Mouse (Mus musculus) gastrocnemius, postnatal 25 days (tissue): Measurements from ENCODE around the gene Flvcr2. TPM values are rescaled to one million over a fixed set of nuclear protein-coding genes. Genes with fewer than 3 reads are reported as not detected.
"Not testable (repeated sequence)": the region's sequence is repeated elsewhere in the genome, so short reads cannot be mapped to it uniquely, and the experiment has no call there.

Experiments used
- DNase-seq: peaks from one replicate; pipeline ENCODE4 v3.0.0; 2022
- long read RNA-seq, 2 experiments: library from polyadenylated mRNA; stranded (forward); transcript quantifications; one replicate each; pipeline ENCODE4 v2.0.0; 2021
- total RNA-seq, 2 experiments: library from RNA; stranded (reverse); gene quantifications; 1 replicate in 1 of 2; 2 replicates in 1 of 2; pipeline ENCODE4 v1.2.3; 2021

The Flvcr2 gene
- total RNA-seq, result under 1 TPM; 0.74 to 0.86 TPM
- long read RNA-seq, experiment 1, result 0 reads
- long read RNA-seq, experiment 2, partial matches to known transcripts, result 0 of 2 reads
- long read RNA-seq, experiment 2, other reads (novel, unspliced or antisense), result 0 of 2 reads

DNA sequence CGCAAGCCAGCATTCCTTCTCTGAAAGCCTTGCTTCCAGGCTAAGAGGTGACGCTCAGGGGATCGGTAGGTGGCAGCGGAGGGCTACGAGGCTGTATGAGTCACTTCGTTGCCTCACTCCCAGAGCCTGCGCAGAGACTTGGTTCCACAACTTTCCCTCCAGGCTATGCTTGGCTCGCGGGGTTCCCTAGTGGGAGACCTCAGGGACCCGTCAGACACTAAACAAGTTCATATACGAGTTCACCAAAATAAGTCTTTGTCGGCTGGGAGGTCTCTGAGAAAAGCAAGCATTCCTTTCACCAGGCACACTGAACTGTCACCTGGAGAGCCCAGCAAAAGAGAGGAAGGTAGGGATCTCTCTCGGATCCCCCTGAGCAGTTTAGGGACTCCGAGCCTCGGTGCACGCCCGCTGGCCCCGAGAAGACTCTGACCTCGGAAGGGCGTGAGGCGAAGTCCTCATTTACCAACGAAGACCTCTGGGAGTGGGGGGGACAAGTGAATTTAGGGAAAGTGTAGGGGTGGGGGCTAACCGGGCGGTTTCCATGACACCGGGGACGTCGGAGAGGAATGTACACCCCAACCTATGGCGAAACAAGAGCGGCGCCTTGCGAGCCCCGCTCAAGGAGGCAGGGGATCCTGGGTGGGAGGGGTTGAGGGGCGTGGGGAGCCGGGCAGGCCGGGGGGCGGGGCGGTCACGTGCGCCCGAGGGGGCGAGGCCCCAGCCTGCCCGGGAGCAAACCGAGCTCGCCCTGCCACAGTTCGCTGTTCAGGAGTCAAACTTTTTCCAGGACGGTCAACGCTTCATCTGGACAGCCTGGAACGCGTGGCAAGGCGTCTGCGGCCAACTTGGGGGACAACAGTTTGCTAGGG, at the start of gene Flvcr2:
Gene Flvcr2, plus strand, starts transcription at position 713 of the 869 bp plus-strand sequence.
- DNase-seq, result peak; percentile 70

DNA sequence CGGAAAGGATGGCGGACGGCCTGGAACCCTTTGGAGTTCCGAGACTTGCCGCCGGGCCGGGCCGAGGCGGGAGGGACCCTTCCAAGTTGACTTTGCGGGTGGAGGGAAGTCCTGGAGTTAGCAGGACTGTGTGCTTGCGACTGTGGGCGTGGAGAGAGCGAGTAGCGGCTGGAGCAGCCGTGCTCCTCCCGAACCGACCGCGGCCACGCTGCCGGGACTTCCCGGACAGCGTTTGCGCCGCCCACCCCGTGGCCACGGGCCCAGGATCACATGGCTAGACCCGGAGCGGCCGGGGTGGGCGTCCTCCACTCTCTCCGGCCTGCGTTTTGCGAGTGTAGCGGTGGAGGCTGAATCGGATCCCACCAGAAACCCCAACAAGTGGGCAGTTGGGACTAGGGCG, 48.2 kb upstream of the Flvcr2 start:
- DNase-seq, result not testable (repeated sequence)

DNA sequence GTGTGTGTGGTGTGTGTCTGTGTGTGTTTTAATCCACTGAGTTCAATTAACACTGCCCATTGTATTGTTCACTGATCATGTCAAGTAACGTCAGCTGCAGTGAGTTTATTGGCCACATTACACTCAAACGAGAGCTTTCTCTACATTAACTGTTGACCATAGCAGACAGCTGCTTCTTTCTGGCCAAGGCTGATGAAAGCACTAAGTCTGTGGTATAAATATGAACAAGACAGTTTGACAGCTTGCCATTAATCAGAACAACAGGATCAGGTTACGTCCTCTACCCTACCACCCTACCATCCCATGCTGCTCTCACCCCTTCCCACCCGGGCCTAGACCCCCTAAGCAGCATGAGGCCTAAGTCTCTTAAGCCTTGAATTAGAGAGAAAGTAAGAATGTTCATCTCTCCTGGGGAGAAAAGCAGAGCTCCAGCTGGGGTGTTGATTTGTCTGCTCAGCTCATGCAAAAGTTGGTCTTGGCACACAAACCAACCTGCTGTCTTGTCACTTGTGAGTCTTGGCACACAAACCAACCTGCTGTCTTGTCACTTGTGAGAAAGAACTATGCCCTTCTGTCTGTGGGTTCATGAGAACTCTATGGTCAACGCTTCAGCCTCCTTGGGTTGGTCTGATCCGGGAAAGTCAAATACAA, 46.0 kb upstream of the Flvcr2 start:
- no peak for DNase-seq

DNA sequence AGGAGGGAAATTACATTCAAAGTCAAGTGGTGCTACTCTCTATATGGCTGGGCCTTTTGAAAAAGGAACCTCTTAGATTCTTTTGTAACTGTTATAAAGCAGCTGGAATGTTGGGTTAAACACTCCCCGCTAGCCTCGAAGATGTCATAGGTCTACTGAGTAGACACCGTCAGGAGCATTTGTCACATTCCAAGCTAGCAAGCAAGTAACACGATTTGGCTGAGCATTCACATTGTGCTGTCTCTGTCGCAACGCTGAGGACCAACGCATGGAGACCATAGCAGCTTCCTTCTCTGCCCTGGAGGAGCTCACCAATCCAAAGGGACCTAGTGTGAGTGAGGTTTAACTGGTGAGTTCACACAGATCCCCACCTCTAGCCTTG, 45.5 kb upstream of the Flvcr2 start:
- DNase-seq, result no peak

DNA sequence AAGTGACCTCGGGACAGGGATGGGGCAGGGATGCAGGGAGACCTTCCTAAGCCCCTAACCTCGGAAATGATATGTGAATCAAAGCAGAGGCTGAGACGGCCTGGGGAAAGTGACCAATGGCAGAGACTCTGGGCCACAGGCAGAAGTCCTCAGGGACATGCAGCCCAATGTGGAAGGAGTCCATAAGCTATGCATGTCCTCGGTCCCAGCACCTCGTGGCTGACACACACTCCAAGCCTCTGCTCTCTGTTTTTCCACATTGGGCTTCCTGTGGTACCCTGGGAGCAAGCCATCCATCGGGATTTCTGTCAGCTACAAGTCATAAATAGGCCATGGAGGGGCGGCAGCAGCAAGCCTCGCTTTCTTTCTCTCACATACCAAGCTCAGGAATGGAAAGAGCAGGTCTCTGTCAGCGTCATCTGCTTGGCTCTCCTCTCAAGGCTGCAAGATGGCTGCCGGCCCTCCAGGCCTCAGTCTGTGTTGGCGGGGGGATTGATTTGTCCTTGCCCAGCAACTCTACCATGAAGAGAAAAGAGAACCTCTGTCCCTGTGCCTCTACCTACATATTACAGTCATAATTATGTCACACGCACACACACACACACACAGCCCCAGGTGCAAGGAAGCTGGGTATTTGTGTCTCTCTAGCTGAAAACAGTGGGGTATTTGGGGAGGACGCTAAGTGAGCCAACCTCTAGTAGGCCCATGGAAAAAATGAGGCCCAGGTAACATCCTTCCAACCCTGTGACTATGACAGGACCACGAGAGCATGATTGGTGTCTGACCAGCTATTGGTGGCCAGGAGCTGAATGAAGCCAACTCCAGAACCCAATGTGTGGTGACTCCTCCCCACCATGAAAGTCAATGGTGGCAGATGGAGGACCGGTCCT, 43.9 kb upstream of the Flvcr2 start:
- DNase-seq, result no peak

DNA sequence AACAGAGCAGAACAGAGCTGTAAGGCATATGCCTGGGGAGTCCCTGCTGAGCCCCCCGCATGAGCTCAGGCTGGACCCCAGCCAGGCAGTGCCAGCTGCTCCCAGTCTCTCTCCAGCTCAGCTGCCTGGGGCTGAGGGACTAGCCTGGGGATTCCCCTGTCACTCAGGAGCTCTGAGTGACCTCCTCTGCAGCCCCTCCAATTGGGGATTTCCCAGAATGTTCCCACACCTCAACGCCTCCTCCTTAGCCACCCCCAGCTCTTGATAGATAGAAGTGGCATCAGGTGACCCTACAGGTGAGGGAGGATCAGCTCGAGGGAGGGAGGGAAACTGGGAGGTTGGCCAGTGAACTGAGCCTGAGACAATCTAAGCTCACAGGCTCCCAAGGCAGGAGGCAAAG, 42.8 kb upstream of the Flvcr2 start:
- DNase-seq, result no peak

DNA sequence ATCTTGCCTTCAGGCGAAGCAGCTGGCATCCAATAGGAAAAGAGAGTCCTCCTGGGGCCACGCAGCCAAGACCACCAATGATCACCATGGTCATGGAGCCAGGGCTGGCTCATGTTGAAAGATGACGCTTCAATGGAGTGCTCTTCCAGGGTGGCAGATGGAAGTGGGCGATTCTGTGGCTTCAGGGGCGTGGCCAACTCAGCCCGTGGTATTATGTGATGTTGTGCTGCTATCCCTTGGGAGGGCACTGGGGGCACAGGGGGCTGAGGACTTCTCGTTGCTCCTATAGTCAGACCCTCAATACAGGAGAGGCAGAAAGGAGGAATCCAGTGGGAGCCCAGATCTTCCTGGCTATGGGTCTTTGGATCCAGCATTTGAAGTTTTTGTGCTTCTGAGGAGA, 41.8 kb upstream of the Flvcr2 start:
- no peak for DNase-seq

DNA sequence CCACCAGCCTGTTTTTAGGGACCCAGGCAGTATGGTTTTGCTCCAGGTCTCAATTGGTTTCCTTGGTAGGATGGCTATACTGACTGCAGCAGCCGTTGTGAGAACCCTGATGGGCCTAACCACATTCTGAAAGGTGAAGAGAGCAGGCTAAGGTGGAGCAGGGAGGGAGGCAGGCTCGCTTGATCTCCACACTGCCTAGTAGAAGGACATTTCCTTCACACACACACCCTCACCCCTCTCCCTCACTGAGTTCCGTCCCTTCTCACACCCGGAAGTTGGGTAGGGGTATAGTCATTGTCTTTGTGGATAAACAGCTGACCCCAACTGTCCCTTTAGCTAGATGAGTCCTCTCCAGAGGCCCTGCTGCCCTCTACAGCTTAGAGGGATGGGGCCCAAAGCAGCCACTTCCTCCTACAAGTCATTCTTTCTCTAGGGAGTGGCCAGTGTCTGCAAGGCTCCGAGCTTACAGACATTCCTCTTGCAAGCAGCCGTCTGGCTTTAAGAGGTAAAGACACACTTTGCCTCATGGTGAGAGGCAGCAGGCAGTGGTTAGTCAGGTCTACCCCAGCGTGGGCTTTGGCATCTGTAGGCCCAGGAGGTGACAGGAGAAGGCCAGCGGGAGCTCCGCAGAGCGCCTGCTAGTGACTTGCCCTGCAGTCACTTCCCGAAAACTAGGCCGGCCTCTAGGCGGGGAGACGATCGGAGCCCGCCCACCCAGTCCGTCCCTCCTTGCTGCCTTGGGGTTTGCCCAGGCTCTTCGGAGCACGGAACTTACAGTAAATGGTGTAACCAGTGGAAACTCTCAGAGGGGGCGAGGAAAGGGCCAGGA, 41.1 kb upstream of the Flvcr2 start:
- DNase-seq, result peak; percentile 82

DNA sequence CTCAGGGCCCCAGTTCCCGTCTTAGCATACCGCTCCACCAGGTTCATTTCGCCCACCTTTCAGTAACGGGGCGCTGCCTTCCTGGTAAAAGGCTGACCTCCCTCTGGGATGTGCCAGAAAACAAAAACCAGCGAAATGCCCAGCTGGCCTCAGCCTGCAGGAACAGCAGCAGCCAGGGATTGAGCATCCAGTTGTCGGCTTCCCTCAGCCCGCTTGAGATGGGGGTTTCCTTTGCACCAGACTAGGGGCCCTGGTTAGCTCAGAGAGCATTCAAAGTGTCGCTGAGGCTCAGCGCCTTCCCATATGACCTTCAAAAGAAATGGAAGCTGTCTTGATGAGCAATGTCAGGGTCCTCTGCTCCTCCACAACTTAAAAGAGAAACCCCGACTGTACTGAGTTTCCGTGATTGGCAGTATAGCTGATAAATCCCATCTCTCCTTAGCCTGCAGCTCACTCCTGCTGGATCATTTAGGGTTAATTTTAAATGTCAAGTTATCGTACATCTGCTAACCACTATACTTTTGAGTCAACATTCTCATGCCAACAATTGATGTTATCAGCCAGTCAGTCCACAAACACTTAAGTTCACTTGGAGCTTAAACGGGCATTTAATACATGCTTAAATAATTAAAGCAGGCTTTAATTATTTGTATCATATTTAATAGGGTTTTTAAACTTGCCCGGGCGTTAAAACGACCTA, 40.4 kb upstream of the Flvcr2 start:
- no peak for DNase-seq

DNA sequence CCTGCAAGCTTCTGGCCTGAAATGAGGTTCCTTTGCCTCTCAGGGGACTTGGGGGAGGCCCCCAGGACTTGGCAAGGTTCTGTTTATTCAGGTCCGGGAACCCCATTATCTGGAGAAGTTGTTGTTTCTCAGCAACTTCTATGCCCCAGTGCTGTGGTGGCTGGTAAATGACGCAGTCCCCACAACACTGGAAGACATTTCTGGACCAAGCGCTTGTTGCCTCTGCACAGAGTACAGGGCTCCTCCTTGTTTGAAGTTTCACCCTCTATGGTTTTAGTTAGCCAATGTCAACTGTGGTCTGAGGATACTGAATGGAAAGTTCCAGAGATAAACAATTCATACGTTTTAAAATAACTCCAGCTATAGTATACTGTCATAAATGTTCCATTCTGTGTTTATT, 39.4 kb upstream of the Flvcr2 start:
- DNase-seq, result no peak

DNA sequence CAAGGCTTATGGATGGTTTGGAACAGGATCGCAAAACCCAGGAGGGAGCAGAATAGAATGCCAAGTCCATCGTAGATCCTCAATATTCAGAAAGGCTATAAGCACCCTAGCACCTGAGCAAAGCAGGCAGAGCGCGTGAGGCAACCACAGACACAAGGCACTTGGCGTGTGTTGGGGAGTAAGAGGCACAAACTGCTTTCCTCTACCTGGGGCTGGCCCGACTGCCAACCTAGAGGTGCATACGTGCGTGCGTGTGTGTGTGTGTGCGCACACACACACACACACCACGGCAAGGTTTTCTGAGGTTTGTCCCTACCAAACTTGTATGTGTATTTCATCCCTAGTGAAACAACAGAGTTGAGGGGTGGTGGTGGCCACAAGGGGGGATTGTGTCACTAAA, 38.9 kb upstream of the Flvcr2 start:
- DNase-seq, result no peak

DNA sequence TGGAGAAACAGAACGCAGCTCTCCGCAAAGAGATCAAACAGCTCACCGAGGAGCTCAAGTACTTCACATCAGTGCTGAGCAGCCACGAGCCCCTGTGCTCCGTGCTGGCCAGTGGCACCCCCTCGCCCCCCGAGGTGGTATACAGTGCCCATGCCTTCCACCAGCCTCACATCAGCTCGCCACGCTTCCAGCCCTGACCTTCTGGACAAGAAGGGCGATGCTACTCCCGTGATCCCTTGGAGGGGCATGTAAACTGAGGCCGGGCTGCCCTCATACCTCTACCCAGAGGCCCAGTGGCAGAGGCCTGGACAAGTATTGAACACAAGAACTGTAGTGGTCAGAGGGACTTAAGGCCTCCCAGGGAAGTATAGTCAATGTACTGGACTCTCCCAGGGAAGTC, 37.8 kb upstream of the Flvcr2 start:
- no peak for DNase-seq

DNA sequence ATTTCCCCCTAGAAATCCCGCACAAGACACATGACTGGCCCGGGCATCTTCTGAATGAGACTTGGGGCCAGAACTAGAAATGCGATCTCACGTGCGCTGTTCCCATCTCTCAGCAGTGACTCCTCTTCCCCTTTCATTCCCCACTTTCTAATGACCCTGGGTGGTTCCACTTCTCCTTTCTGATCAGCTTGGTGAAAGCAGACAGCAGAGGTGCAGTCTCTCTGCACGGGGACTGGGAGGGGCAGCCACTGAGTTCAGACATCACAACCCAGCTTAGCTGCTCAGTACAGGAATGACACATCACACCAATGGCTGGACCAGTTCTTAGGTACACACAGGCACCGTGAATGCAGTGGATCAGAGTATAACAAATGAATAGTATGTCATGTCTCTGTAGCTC, 35.6 kb upstream of the Flvcr2 start:
- DNase-seq, result no peak

DNA sequence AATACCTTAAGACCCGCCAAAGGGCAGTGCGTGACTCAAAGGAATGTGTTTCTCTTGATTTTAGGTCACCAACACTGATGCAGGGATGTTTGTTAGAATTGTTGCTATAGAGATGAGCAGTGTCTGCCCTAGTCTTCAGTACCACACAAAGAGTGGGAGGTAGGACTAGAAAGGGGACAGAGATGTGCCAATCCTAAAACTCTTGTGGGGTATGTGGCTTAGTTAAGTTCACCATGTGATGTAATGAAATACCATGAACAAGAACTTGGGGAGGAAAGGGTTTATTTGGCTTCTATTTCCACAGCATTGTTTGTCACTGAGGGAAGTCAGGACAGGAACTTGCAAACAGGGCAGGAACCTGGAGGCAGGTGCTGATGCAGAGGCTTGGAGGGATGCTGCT, 33.8 kb upstream of the Flvcr2 start:
- DNase-seq, result no peak

DNA sequence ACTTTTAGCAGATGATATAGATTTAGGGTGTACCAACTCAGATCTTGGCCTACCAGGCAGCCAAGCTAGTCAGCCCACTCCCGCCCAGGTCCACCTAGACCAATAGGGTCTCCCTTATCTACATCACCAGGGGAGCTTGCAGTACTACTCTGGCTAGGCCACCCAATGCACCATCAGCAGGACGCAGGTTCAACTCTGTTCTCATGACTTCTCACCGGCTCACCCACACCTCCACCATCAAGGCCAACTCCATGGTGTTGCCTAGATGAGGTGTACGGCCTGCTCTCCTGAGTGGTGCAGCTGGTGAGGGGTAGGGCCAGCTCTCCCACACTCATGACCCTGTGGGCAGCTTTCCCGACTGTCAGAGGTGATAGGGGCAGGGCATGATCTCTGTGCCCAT, 32.2 kb upstream of the Flvcr2 start:
- no peak for DNase-seq

DNA sequence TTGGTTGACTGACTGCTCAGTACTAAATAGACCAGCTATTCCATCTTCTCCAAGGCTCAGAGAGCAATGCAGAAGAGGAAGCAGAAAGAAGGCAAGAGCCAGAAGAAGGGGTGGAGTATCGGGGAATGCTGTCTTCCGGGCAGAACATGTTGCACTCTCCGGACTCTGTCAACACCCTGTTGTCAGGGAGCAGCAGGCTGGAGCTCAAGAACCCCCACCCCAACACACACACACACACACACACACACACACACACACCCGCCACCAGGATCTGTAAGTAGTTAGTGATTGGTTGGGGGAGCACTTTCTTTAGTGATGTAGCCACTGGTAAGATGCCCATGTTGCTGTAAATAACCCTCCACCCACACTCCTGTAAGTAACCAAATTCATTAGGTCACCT, 21.0 kb upstream of the Flvcr2 start:
- no peak for DNase-seq

DNA sequence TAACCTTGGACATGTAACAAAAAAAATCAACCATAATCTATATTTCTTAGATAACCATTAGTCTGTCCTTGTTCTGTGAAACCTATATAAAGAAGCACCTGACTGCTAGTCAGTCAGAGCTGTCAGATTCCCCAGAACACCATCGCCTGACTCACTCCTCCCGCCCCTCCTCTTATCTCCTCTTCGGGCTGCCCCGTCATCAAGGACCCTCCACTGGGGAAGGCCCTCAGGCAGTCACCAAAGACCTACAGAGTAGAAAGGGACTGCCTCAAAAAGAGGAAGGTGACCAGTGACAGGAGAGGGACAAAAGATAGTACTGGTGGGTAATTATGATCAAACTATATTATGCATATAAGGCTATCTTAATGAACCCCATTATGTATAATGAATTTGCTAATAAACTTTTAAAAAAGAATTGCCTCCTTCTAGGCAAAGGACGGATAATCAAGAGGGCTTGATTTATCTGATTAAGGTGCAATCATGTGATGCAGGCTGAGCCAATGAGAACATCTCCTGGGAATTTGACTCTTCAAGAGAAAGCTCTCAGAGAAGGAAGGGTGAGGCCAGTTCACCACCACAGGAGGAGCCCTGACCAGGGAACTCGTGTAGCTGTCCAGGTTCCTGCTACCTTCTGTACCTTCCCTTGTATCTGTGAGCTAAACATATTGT, 19.5 kb upstream of the Flvcr2 start:
- no peak for DNase-seq

DNA sequence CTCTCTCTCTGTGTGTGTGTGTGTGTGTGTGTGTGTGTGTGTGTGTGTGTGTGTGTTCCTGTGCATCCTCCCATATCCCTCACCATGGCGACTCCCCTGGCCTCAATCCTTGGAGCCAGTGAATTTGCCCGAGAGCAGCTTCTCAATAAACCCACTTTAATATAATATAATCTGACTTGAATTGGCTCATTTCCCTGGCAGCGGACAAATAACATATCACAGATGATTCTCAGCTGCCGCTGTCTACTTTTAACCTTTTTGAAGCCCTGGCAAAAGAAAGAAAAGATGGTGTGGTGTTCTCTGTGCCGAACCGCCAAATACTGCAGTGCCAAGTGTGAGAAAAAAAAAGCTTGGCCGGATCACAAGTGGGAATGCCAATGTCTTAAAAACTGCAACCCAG, 18.2 kb upstream of the Flvcr2 start:
- no peak for DNase-seq

DNA sequence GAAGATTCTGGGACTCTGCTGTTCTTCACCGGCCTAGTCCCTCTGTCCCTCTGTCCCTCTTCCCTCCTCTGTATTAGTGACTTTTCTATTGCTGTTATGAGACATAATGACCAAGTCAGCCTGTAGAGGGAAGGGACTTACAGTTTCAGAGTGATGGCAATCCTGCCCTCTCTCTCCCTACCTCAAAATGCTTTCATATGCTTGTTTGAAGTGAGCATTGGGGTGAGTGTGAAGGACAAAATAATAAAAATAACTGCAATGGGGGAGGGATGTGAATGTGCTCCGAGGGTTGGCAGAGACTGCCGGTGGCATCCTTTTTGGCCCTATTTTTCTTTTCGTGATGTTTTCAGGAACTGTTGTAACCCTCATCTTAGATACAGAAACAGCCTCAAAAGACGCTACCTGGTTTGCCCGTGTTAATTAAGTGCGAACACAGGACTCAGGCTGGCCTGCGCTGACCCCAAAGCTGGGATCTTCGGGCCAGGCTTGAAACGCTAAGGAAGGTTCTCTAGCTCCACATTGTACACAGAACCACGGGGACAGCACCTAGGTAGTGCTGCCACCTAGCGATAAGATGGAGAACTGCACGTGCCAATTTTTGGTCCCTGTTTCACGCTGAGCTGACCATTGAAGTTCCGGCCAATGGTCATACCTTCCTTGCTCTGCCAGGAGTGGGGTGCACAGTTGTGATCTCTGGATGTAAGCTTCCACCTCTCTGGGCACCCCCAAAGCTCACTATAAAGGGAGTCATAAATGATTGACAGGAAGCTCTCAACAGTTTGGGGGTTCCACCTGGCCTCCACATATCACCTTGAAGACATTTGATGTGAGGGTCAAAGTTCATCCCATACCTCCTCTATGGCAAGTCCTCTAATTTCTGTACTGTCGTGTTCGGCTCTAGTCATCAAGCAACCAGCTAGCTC, 17.1 kb upstream of the Flvcr2 start:
- peak; percentile 8 for DNase-seq
